Mouse (Mus musculus) MEL (cell line): ENCODE measurements around the gene Rhobtb1. TPM values are rescaled to one million over a fixed set of nuclear protein-coding genes. Genes with fewer than 3 reads are reported as not detected.

Source experiments
- DNase-seq: peaks from one replicate; pipeline ENCODE4 v3.0.0; 2011; ENCODE audit warnings: low read depth, low spot score
- H3K27ac ChIP-seq: 2 replicates; pipeline ENCODE4 v1.5.1; 2012; ENCODE audit warnings: low read depth, mild to moderate bottlenecking, control low read depth, low read length, moderate library complexity; ENCODE audit not compliant: control insufficient read depth
- H3K27me3 ChIP-seq, 2 experiments: fragments of 150-350 bp in 1 of 2; sonication (generic) in 1 of 2; 2 replicates each; pipeline ENCODE4 v1.6.1; 2012; ENCODE audit warnings: low read length in 2 of 2, mild to moderate bottlenecking in 2 of 2, improper control_type of control experiment in 1 of 2, moderate library complexity in 1 of 2; ENCODE audit not compliant: insufficient read depth in 2 of 2, control insufficient read depth in 1 of 2
- H3K36me3 ChIP-seq, 2 experiments: 2 replicates each; pipeline ENCODE4 v1.6.1; 2012 to 2014; ENCODE audit warnings: low read length in 2 of 2, improper control_type of control experiment in 1 of 2, inconsistent platforms in 1 of 2, mild to moderate bottlenecking in 1 of 2; ENCODE audit not compliant: insufficient read depth in 2 of 2, control insufficient read depth in 1 of 2
- H3K4me1 ChIP-seq, 2 experiments: fragments of 150-350 bp in 1 of 2; sonication (generic) in 1 of 2; 2 replicates each; pipeline ENCODE4 v1.6.1; 2012; ENCODE audit warnings: low read length in 2 of 2, improper control_type of control experiment in 1 of 2, mild to moderate bottlenecking in 1 of 2; ENCODE audit not compliant: insufficient read depth in 2 of 2, control insufficient read depth in 1 of 2
- H3K4me3 ChIP-seq, 2 experiments: fragments of 150-350 bp in 1 of 2; sonication (generic) in 1 of 2; 2 replicates each; pipeline ENCODE4 v1.5.1; 2012; ENCODE audit warnings: low read depth in 2 of 2, low read length in 2 of 2, mild to moderate bottlenecking in 2 of 2, moderate library complexity in 2 of 2, control low read depth in 1 of 2, improper control_type of control experiment in 1 of 2; ENCODE audit not compliant: control insufficient read depth in 1 of 2, insufficient read depth in 1 of 2
- H3K79me2 ChIP-seq: 2 replicates; pipeline ENCODE4 v1.6.1; 2012; ENCODE audit warnings: mild to moderate bottlenecking, low read length, moderate library complexity; ENCODE audit not compliant: control insufficient read depth, poor library complexity, insufficient read depth
- H3K9ac ChIP-seq: 2 replicates; pipeline ENCODE4 v1.6.1; 2012; ENCODE audit warnings: low read depth, mild to moderate bottlenecking, control low read depth, low read length, moderate library complexity; ENCODE audit not compliant: control insufficient read depth, poor library complexity, severe bottlenecking
- H3K9me3 ChIP-seq: fragments of 150-350 bp; sonication (generic); replicated peaks from 2 replicates; pipeline ENCODE4 v1.6.1; 2012; ENCODE audit warnings: mild to moderate bottlenecking, low read length, improper control_type of control experiment, moderate library complexity; ENCODE audit not compliant: insufficient read depth
- CHD2 ChIP-seq: IDR thresholded peaks from 2 replicates; pipeline ENCODE4 v1.6.1; 2011; ENCODE audit warnings: low read length, improper control_type of control experiment
- CTCF ChIP-seq, 3 experiments: IDR thresholded peaks in 2 of 3; conservative IDR thresholded peaks in 1 of 3; 2 replicates each; pipeline ENCODE4 v1.5.1; 2011 to 2012; ENCODE audit warnings: low read length in 3 of 3, low read depth in 2 of 3, mild to moderate bottlenecking in 2 of 3, improper control_type of control experiment in 1 of 3, inconsistent platforms in 1 of 3, mixed read lengths in 1 of 3, moderate library complexity in 1 of 3; ENCODE audit not compliant: control insufficient read depth in 1 of 3, insufficient read depth in 1 of 3, poor library complexity in 1 of 3, severe bottlenecking in 1 of 3
- EP300 ChIP-seq, 2 experiments: IDR thresholded peaks; 2 replicates each; pipeline ENCODE4 v1.6.1; 2011; ENCODE audit warnings: improper control_type of control experiment in 2 of 2, low read length in 2 of 2, low read depth in 1 of 2, mild to moderate bottlenecking in 1 of 2
- GATA1 ChIP-seq: IDR thresholded peaks from 2 replicates; pipeline ENCODE4 v1.6.1; 2011; ENCODE audit warnings: low read depth, low read length, improper control_type of control experiment
- MAX ChIP-seq: IDR thresholded peaks from 2 replicates; pipeline ENCODE4 v1.6.1; 2011; ENCODE audit warnings: low read length, improper control_type of control experiment
- MAZ ChIP-seq: IDR thresholded peaks from 2 replicates; pipeline ENCODE4 v1.6.1; 2012; ENCODE audit warnings: low read depth, mild to moderate bottlenecking, inconsistent platforms, low read length, improper control_type of control experiment
- MYC ChIP-seq: IDR thresholded peaks from 2 replicates; pipeline ENCODE4 v1.6.1; 2011; ENCODE audit warnings: low read depth, mild to moderate bottlenecking, low read length, improper control_type of control experiment, moderate library complexity
- NELFE ChIP-seq: IDR thresholded peaks from 2 replicates; pipeline ENCODE4 v1.6.1; 2011; ENCODE audit warnings: low read depth, low read length, improper control_type of control experiment
- NRF1 ChIP-seq: IDR thresholded peaks from 2 replicates; pipeline ENCODE4 v1.6.1; 2014; ENCODE audit warnings: low read depth, mild to moderate bottlenecking, inconsistent platforms, low read length, improper control_type of control experiment, moderate library complexity; ENCODE audit not compliant: poor library complexity, insufficient read depth, severe bottlenecking
- POLR2A ChIP-seq, 2 experiments: IDR thresholded peaks; 2 replicates each; pipeline ENCODE4 v1.6.1; 2011 to 2012; ENCODE audit warnings: low read length in 2 of 2, mild to moderate bottlenecking in 2 of 2, control low read depth in 1 of 2, improper control_type of control experiment in 1 of 2, low read depth in 1 of 2, moderate library complexity in 1 of 2; ENCODE audit not compliant: control insufficient read depth in 1 of 2, insufficient read depth in 1 of 2, poor library complexity in 1 of 2
- POLR2AphosphoS5 ChIP-seq: IDR thresholded peaks from 2 replicates; pipeline ENCODE4 v1.6.1; 2012; ENCODE audit warnings: low read depth, borderline replicate concordance, mild to moderate bottlenecking, inconsistent platforms, low read length, moderate library complexity, mixed read lengths
- RAD21 ChIP-seq: IDR thresholded peaks from 2 replicates; pipeline ENCODE4 v1.6.1; 2011; ENCODE audit warnings: mild to moderate bottlenecking, low read depth, low read length, improper control_type of control experiment
- SMC3 ChIP-seq: IDR thresholded peaks from 2 replicates; pipeline ENCODE4 v1.6.1; 2011; ENCODE audit warnings: low read depth, low read length, improper control_type of control experiment
- TAL1 ChIP-seq: IDR thresholded peaks from 2 replicates; pipeline ENCODE4 v1.6.1; 2012; ENCODE audit warnings: mild to moderate bottlenecking, inconsistent platforms, low read length, moderate library complexity, mixed read lengths
- TCF12 ChIP-seq: IDR thresholded peaks from 2 replicates; pipeline ENCODE4 v1.6.1; 2014; ENCODE audit warnings: low read depth, mild to moderate bottlenecking, inconsistent platforms, low read length, improper control_type of control experiment, moderate library complexity
- ZKSCAN1 ChIP-seq: IDR thresholded peaks from 2 replicates; pipeline ENCODE4 v1.6.1; 2012; ENCODE audit warnings: low read depth, mild to moderate bottlenecking, inconsistent platforms, low read length, improper control_type of control experiment, moderate library complexity
- polyA plus RNA-seq, 2 experiments: library from polyadenylated mRNA; stranded (reverse) in 1 of 2; unstranded in 1 of 2; fragments of >175 nt in 1 of 2; fragments of >200 nt in 1 of 2; gene quantifications; 2 replicates each; pipeline versions ENCODE4 v1.2.1 to v1.2.4; 2012; ENCODE audit warnings: low replicate concordance in 2 of 2, low read depth in 1 of 2; ENCODE audit not compliant: insufficient read length in 2 of 2, insufficient read depth in 1 of 2, missing spikeins in 1 of 2
- total RNA-seq: library from RNA; depleted of rRNA; stranded (reverse); fragments of 300-350 nt; gene quantifications from 2 replicates; pipeline ENCODE4 v1.2.3, GENCODE M21; 2012

Gene Rhobtb1
- total and polyA plus RNA-seq, 3 experiments = not detected

DNA sequence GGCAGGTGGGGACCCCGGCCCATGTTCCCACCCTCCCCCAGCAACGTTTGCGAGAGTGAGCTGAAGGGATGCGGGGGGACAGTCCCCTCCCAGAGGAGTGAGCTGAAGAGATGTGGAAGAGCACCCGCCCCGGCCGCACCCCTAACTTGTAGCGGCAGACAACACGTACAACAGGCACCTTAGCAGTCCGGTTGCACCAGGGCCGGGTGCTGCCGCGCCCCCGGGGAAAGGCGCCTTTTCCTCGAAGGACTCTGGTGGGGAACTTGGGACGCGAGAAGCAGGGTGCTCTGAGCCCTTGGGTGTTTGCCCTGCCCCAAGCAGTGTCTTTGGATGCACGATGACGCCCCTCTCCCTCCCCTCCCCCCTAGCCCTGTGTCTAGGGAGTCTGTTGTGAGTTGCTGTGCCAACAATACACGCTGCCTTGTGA is 62.2 kb downstream of the Rhobtb1 start:
- no peak overlapping the region for H3K27ac ChIP-seq
- TF ChIP-seq POLR2A (IDR thresholded peaks at IDR 0.05; ENCODE audit: control insufficient read depth in 1 of 2, insufficient read depth in 1 of 2, low read depth in 1 of 2, low read length in 2 of 2, poor library complexity in 1 of 2) (no peak), ZKSCAN1 (no peak), TCF12 (no peak), GATA1 (no peak), NRF1 (no peak), MAX (no peak), POLR2AphosphoS5 (no peak), NELFE (no peak), SMC3 (no peak), TAL1 (no peak), EP300 (IDR thresholded peaks at IDR 0.05; ENCODE audit: low read depth in 1 of 2, low read length in 2 of 2) (no peak), CHD2 (no peak), RAD21 (no peak)
- H3K27me3 ChIP-seq = no peaks in the 10 kb centered on the region; a peak in 1 of 4 replicates
- DNase-seq = no peak
- no peak overlapping the region for H3K9ac ChIP-seq
- H3K4me1 ChIP-seq = no peaks in the 10 kb centered on the region
- H3K9me3 ChIP-seq = no peaks in the 10 kb centered on the region
- H3K36me3 ChIP-seq = no peaks in the 10 kb centered on the region
- H3K79me2 ChIP-seq = no peaks in the 10 kb centered on the region
- no peak overlapping the region for H3K4me3 ChIP-seq

DNA sequence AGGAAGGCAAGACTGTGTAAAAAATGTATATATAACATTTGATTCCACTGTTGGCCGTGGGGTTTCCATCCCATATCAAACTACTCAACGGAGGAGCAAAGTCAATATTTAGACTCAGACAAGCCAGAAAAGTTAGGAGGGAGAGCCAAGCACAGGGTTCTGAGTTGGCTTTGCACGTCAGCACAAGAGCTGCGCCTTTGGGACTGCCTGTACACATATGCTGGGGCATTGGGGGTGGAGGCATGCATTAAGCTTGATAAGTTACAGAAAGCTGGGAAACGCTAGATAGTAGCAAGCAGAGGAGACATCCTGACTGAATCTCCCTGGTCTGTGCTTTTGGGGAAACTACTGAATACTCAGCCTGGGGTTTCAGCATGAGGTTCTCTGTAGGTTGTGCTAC is 62.8 kb downstream of the Rhobtb1 start:
- H3K79me2 ChIP-seq = no peaks in the 10 kb centered on the region
- no peak overlapping the region for H3K27ac ChIP-seq
- DNase-seq = no peak
- H3K27me3 ChIP-seq = no peaks in the 10 kb centered on the region; a peak in 1 of 4 replicates
- no peak overlapping the region for H3K9ac ChIP-seq
- H3K4me1 ChIP-seq = no peaks in the 10 kb centered on the region
- no peak overlapping the region for H3K4me3 ChIP-seq
- no peaks in the 10 kb centered on the region for H3K36me3 ChIP-seq
- no peak for TF ChIP-seq MYC
- TF ChIP-seq RAD21 = no peak
- no peak for TF ChIP-seq ZKSCAN1
- no peak for TF ChIP-seq GATA1
- TF ChIP-seq CTCF (IDR thresholded peaks at IDR 0.05 in 2 of 3, conservative IDR thresholded peaks at IDR 0.05 in 1 of 3; ENCODE audit: control insufficient read depth in 1 of 3, insufficient read depth in 1 of 3, low read depth in 2 of 3, low read length in 3 of 3, poor library complexity in 1 of 3, severe bottlenecking in 1 of 3) = no peak
- no peak for TF ChIP-seq TAL1
- no peak for TF ChIP-seq MAZ
- no peaks in the 10 kb centered on the region for H3K9me3 ChIP-seq
